Mouse (Mus musculus) effector memory CD4-positive, alpha-beta T cell, adult 7 months (primary cell): ENCODE measurements around the gene Gm20906. TPM values are rescaled to one million over a fixed set of nuclear protein-coding genes. Genes with fewer than 3 reads are reported as not detected.

ENCODE experiments used
- polyA plus RNA-seq: library from polyadenylated mRNA; unstranded; fragments of 100-300 nt; shearing (Covaris generic); gene quantifications from one replicate; pipeline ENCODE4 v1.2.1, GENCODE M21; 2017

Gm20906 gene
- polyA plus RNA-seq = not detected

DNA sequence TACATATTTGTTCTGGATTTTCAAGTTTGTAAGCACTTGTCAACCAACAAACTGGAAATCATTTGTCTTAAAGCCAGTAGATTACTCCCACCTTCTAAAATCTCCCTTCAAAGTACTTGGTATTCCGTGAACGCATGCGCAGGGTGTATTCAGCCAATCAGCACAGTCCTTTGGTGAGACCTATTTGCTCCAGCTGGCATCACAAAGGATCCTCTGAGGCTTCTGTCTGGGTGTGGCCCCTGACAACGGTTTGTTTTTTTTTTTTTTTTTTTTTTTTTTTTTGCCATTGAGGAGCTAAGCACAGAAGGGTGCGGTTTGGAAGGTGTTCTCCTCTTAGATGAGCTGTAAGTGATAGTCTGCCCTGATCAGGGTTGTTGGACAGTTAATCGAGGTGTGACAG lies at the start of gene Gm20906:
Gene Gm20906 (plus strand): TSS at position 301 of the 400 bp plus-strand sequence.

